Mouse (Mus musculus) activated CD4-positive, CD25-positive, alpha-beta regulatory T cell (primary cell): ENCODE data around the gene Gm28171. TPM values are rescaled to one million over a fixed set of nuclear protein-coding genes. Genes with fewer than 3 reads are reported as not detected.

Experiments used
- polyA plus RNA-seq, 2 experiments: library from polyadenylated mRNA; unstranded; fragments of 100-300 nt; shearing (Covaris generic); gene quantifications; one replicate each; pipeline ENCODE4 v1.2.1; 2017

Gm28171 gene
- polyA plus RNA-seq = not detected

GRCm38 (mm10) chrY:5793095-5793494, at the start of gene Gm28171:
Gm28171 (plus strand) TSS chrY:5793395.

Other genes with a start within 250 kb of the Gm28171 start
- not detected for gene Gm21854, start 136.4 kb upstream of the Gm28171 start, polyA plus RNA-seq
- gene Gm20914, start 67.4 kb upstream of the Gm28171 start, polyA plus RNA-seq = not detected
- not detected for gene Gm21778, start 149.1 kb downstream of the Gm28171 start, polyA plus RNA-seq